Mouse (Mus musculus) neural tube, embryonic 15.5 days (tissue): ENCODE data around the gene Hoxd9. TPM values are rescaled to one million over a fixed set of nuclear protein-coding genes. Genes with fewer than 3 reads are reported as not detected.

Experiments
- ATAC-seq: fragments of 200-750 bp; cut with Nextera tagmentation; 2 replicates; pipeline ENCODE4 v1.8.0; 2017; ENCODE audit warnings: mild to moderate bottlenecking, moderate TSS enrichment, moderate library complexity; ENCODE audit not compliant: low FRiP score
- H3K27ac ChIP-seq: fragments of 300-500 bp; sonication (generic); replicated peaks from 2 replicates; pipeline ENCODE4 v1.5.1; 2015; ENCODE audit warnings: mild to moderate bottlenecking, inconsistent platforms
- H3K27me3 ChIP-seq: fragments of 300-500 bp; sonication (generic); replicated peaks from 2 replicates; pipeline ENCODE4 v1.6.1; 2015; ENCODE audit warnings: inconsistent platforms
- H3K36me3 ChIP-seq: fragments of 300-500 bp; sonication (generic); 2 replicates; pipeline ENCODE4 v1.6.1; 2015; ENCODE audit warnings: inconsistent platforms
- H3K4me1 ChIP-seq: fragments of 300-500 bp; sonication (generic); 2 replicates; pipeline ENCODE4 v1.6.1; 2015; ENCODE audit warnings: inconsistent platforms
- H3K4me2 ChIP-seq: fragments of 300-500 bp; sonication (generic); 2 replicates; pipeline ENCODE4 v1.6.1; 2015; ENCODE audit warnings: inconsistent platforms, mild to moderate bottlenecking, moderate library complexity
- H3K4me3 ChIP-seq: fragments of 300-500 bp; sonication (generic); replicated peaks from 2 replicates; pipeline ENCODE4 v1.5.1; 2015; ENCODE audit warnings: mild to moderate bottlenecking, inconsistent platforms
- H3K9ac ChIP-seq: fragments of 300-500 bp; sonication (generic); replicated peaks from 2 replicates; pipeline ENCODE4 v1.6.1; 2015; ENCODE audit warnings: mild to moderate bottlenecking, inconsistent platforms
- H3K9me3 ChIP-seq: fragments of 300-500 bp; sonication (generic); replicated peaks from 2 replicates; pipeline ENCODE4 v1.6.1; 2016; ENCODE audit warnings: inconsistent platforms
- WGBS: fragments of 180-500 bp; shearing (Covaris S2); methylation state at CpG from one replicate; pipeline ENCODE4 v1.1.7; 2015; ENCODE audit warnings: mixed read lengths; 5-methylcytosine and 5-hydroxymethylcytosine counted together
- polyA plus RNA-seq: library from polyadenylated mRNA; unstranded; fragments of >200 nt; fragmentation: Nextera tagmentation; extraction: Ambion mirVana; gene quantifications from 2 replicates; pipeline ENCODE4 v1.2.1, GENCODE M21; 2015

Gene Hoxd9
- polyA plus RNA-seq, 1 experiment from 2014 or later, result 20.0 TPM

- H3K4me2 ChIP-seq, result peak within 1 kb of the TSS; percentile 60
- H3K27me3 ChIP-seq, result no peaks in the 10 kb centered on the region
- H3K27ac ChIP-seq, result peak within 1 kb of the TSS; percentile 99
- H3K4me3 ChIP-seq, result peak within 1 kb of the TSS; percentile 75
- H3K4me1 ChIP-seq, result peaks cover 53% of the 10 kb centered on the region
- H3K9ac ChIP-seq, result peak within 1 kb of the TSS; percentile 98
- WGBS, result under 1% methylated on average over 65 of the region's 65 CpGs
- ATAC-seq, result peak; percentile 81
- H3K36me3 ChIP-seq, result no peaks in the 10 kb centered on the region
- H3K9me3 ChIP-seq, result no peaks in the 10 kb centered on the region
Measured at GRCm38 (mm10) chr2:74711721-74712621, 14.4 kb downstream of the Hoxd9 start, which contains the start of the genes Hoxd3 and Hoxd4. Hoxd3 (plus strand) TSS chr2:74711927. Hoxd4 (plus strand) TSS chr2:74711929.

- peak overlapping the region; percentile 75 for H3K4me3 ChIP-seq
- H3K27me3 ChIP-seq, result no peaks in the 10 kb centered on the region
- H3K27ac ChIP-seq, result peak overlapping the region; percentile 99
- 7% methylated on average over 19 of the region's 19 CpGs for WGBS
- no peaks in the 10 kb centered on the region for H3K9me3 ChIP-seq
- ATAC-seq, result no peak
- no peaks in the 10 kb centered on the region for H3K36me3 ChIP-seq
- H3K4me1 ChIP-seq, result peaks cover 57% of the 10 kb centered on the region
- peak overlapping the region; percentile 60 for H3K4me2 ChIP-seq
- H3K9ac ChIP-seq, result peak overlapping the region; percentile 98
Measured at GRCm38 (mm10) chr2:74713239-74714150, 16.0 kb downstream of the Hoxd9 start.

DNA sequence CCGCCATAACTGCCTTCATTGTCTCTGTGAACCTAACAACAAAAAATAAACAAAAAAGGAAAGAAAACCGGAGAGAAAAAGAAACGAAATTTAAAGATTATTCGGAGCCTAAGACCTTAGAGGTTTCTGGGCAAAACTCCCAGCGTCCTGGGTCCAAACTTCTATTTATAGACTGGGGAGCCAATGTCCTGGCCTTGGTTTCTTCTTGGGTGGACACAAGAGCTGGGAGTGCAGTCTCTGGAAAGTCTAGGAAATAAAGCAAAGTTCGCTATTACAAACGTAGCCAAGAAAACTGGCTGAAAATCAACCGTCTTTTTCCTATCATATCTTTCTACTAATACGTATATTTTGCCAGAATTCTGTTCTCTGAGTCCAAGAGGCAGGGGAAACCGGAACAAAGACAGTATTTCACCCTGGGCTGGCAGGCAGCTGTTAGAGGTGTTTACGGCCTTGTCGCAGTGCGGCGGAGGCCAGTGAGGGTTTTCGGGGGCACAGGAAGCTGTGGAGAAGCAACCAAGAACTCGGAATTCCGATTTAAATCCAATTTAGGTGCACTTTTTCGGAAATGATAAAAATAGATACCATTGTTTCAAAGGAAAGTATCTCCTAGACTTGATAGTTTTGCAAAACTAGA, 16.7 kb downstream of the Hoxd9 start:
- Histone ChIP-seq H3K27me3 (no peaks in the 10 kb centered on the region), H3K27ac (peak overlapping the region; percentile 99), H3K9ac (peak overlapping the region; percentile 98), H3K4me3 (peak overlapping the region; percentile 75), H3K4me2 (peak overlapping the region; percentile 60), H3K9me3 (no peaks in the 10 kb centered on the region), H3K36me3 (no peaks in the 10 kb centered on the region), H3K4me1 (peaks cover 57% of the 10 kb centered on the region)
- no peak for ATAC-seq
- 3% methylated on average over 18 of the region's 18 CpGs for WGBS

DNA sequence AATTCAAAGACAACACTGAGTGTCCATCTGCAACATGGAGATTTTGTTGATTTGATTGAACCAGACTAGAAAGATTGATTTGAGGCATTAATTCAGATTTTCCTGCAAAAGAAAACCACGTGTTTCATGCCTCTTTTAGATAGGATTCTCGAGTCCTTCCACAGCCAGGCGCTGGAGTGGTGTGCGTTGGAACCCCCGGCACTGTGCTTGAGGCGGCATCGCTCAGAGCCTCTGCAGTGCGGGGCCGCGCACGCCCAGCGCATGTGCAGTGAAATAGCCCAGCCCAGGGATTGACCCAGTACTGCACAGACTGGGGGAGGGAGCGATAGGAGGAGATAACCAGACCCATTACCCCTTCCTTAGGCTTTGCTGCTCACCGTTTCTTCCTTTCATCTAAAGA, 17.4 kb downstream of the Hoxd9 start:
- peak; percentile 80 for ATAC-seq
- H3K27me3 ChIP-seq, result no peaks in the 10 kb centered on the region
- peak overlapping the region; percentile 75 for H3K4me3 ChIP-seq
- H3K9me3 ChIP-seq, result no peaks in the 10 kb centered on the region
- no peaks in the 10 kb centered on the region for H3K36me3 ChIP-seq
- WGBS, result 3% methylated on average over 14 of the region's 14 CpGs
- H3K4me1 ChIP-seq, result peaks cover 56% of the 10 kb centered on the region
- peak overlapping the region; percentile 99 for H3K27ac ChIP-seq
- peak overlapping the region; percentile 60 for H3K4me2 ChIP-seq
- H3K9ac ChIP-seq, result peak overlapping the region; percentile 98

- H3K4me1 ChIP-seq, result peaks cover 56% of the 10 kb centered on the region
- H3K9me3 ChIP-seq, result no peaks in the 10 kb centered on the region
- no peaks in the 10 kb centered on the region for H3K36me3 ChIP-seq
- peak; percentile 51 for ATAC-seq
- H3K27me3 ChIP-seq, result no peaks in the 10 kb centered on the region
- H3K4me2 ChIP-seq, result peak overlapping the region; percentile 60
- 2% methylated on average over 26 of the region's 26 CpGs for WGBS
- H3K27ac ChIP-seq, result peak overlapping the region; percentile 99
- peak overlapping the region; percentile 98 for H3K9ac ChIP-seq
- H3K4me3 ChIP-seq, result peak overlapping the region; percentile 75
Measured at GRCm38 (mm10) chr2:74715504-74716241, 18.1 kb downstream of the Hoxd9 start.

DNA sequence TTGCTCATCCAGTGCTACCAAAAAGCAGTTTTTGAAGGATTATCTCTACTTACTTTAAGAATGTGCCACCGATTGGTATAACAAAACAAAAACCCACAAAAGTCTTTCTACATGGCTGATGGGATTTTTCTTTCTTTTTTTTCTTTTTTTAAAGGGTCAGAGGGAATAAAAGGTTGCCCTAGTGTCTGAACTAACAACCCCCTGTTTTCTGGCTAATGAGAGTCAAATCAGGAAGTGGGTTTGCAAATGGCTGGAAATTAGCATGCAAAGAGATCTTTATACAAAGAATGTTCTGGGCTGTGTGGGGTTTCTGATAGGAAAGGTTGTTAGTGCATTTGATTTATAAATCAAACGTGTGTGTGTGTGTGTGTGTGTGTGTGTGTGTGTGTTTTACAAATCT, 22.9 kb downstream of the Hoxd9 start:
- H3K4me1 ChIP-seq, result peaks cover 99% of the 10 kb centered on the region
- no peaks in the 10 kb centered on the region for H3K27me3 ChIP-seq
- no peaks in the 10 kb centered on the region for H3K36me3 ChIP-seq
- 15% methylated on average over 2 of the region's 2 CpGs for WGBS
- H3K9ac ChIP-seq, result no peak overlapping the region
- H3K4me2 ChIP-seq, result peak overlapping the region; percentile 60
- peak overlapping the region; percentile 16; the same call in 1 of the 2 replicates for H3K4me3 ChIP-seq
- no peak for ATAC-seq
- H3K27ac ChIP-seq, result peak overlapping the region; percentile 81; the same call in 1 of the 2 replicates
- H3K9me3 ChIP-seq, result no peaks in the 10 kb centered on the region

- ATAC-seq, result no peak
- peak overlapping the region; percentile 60 for H3K4me2 ChIP-seq
- H3K4me1 ChIP-seq, result peaks cover 99% of the 10 kb centered on the region
- H3K27me3 ChIP-seq, result no peaks in the 10 kb centered on the region
- no peaks in the 10 kb centered on the region for H3K9me3 ChIP-seq
- H3K36me3 ChIP-seq, result no peaks in the 10 kb centered on the region
- peak overlapping the region; percentile 16 for H3K4me3 ChIP-seq
- peak overlapping the region; percentile 81 for H3K27ac ChIP-seq
- H3K9ac ChIP-seq, result no peak overlapping the region; the same call in 1 of the 2 replicates
- 10% methylated on average over 5 of the region's 5 CpGs for WGBS
Measured at GRCm38 (mm10) chr2:74720955-74721491, 23.5 kb downstream of the Hoxd9 start.

- Histone ChIP-seq H3K27ac (peak overlapping the region; percentile 81), H3K9me3 (no peaks in the 10 kb centered on the region), H3K4me1 (peaks cover 99% of the 10 kb centered on the region), H3K4me3 (peak overlapping the region; percentile 10), H3K36me3 (no peaks in the 10 kb centered on the region), H3K9ac (peak overlapping the region; percentile 43; the same call in 1 of the 2 replicates), H3K27me3 (no peaks in the 10 kb centered on the region), H3K4me2 (peak overlapping the region; percentile 60)
- ATAC-seq, result no peak
- WGBS, result 6% methylated on average over 6 of the region's 6 CpGs
Measured at GRCm38 (mm10) chr2:74721882-74722281, 24.4 kb downstream of the Hoxd9 start.

DNA sequence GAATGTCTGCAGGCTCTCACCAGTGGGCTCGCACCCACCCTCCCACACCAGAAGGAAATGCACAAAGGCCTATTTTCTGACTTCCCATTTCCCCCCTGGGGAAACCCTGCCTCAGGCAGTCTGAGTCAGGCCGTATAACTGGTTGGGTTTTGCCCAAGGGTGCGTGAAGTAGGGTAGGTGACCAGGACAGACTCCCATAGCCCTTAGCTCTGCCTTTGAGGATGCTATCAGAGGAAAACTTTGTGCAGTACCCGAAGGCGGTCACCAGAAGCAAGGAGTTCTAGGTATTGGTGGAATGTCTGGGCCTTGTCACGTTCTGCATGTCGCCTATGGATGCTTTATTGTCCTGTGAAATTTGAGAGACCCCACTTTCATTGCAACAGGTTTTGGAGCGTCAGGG, 25.4 kb downstream of the Hoxd9 start:
- peak overlapping the region; percentile 81 for H3K27ac ChIP-seq
- H3K4me2 ChIP-seq, result peak overlapping the region; percentile 60
- H3K4me3 ChIP-seq, result peak overlapping the region; percentile 10
- H3K9me3 ChIP-seq, result no peaks in the 10 kb centered on the region
- no peaks in the 10 kb centered on the region for H3K36me3 ChIP-seq
- no peaks in the 10 kb centered on the region for H3K27me3 ChIP-seq
- 14% methylated on average over 8 of the region's 8 CpGs for WGBS
- no peak for ATAC-seq
- peak overlapping the region; percentile 43 for H3K9ac ChIP-seq
- peaks cover 99% of the 10 kb centered on the region for H3K4me1 ChIP-seq

GRCm38 (mm10) chr2:74724244-74725015, 26.9 kb downstream of the Hoxd9 start:
- H3K4me2 ChIP-seq, result peak overlapping the region; percentile 60
- no peaks in the 10 kb centered on the region for H3K9me3 ChIP-seq
- no peaks in the 10 kb centered on the region for H3K36me3 ChIP-seq
- ATAC-seq, result no peak
- H3K9ac ChIP-seq, result peak overlapping the region; percentile 43
- peak overlapping the region; percentile 10 for H3K4me3 ChIP-seq
- H3K27ac ChIP-seq, result peak overlapping the region; percentile 81
- peaks cover 100% of the 10 kb centered on the region for H3K4me1 ChIP-seq
- H3K27me3 ChIP-seq, result no peaks in the 10 kb centered on the region
- 20% methylated on average over 7 of the region's 7 CpGs for WGBS
